Mouse (Mus musculus): ENCODE results near the gene Specc1.

GRCm38 (mm10) chr11:62047817-62048640 is 91.5 kb downstream of the Specc1 start:
- TF ChIP-seq CTCF (IDR thresholded peaks at IDR 0.05; ENCODE audit: low read depth, low read length): peak; percentile 34; the same call in 1 of the 2 replicates
- TF ChIP-seq POLR2A (IDR thresholded peaks at IDR 0.05; ENCODE audit: borderline replicate concordance, low read depth, low read length): no peak
